Mouse (Mus musculus) liver, embryonic 13.5 days (tissue): ENCODE results near the gene Zfp108. TPM values are rescaled to one million over a fixed set of nuclear protein-coding genes. Genes with fewer than 3 reads are reported as not detected.

ENCODE experiments used
- ATAC-seq: fragments of 200-750 bp; cut with Nextera tagmentation; 2 replicates; pipeline ENCODE4 v1.8.0; 2017; ENCODE audit warnings: low read depth, mild to moderate bottlenecking, moderate number of reproducible peaks, moderate library complexity
- DNase-seq: peaks from one replicate; pipeline ENCODE4 v3.0.0; 2022
- H3K27ac ChIP-seq: fragments of 300-500 bp; sonication (generic); 2 replicates; pipeline ENCODE4 v1.5.1; 2015; ENCODE audit warnings: moderate library complexity, mild to moderate bottlenecking, inconsistent platforms
- H3K27me3 ChIP-seq: fragments of 300-500 bp; sonication (generic); 2 replicates; pipeline ENCODE4 v1.6.1; 2015; ENCODE audit warnings: mild to moderate bottlenecking, inconsistent platforms
- H3K36me3 ChIP-seq: fragments of 300-500 bp; sonication (generic); 2 replicates; pipeline ENCODE4 v1.6.1; 2015; ENCODE audit warnings: mild to moderate bottlenecking, inconsistent platforms
- H3K4me1 ChIP-seq: fragments of 300-500 bp; sonication (generic); replicated peaks from 2 replicates; pipeline ENCODE4 v1.6.1; 2015; ENCODE audit warnings: inconsistent platforms
- H3K4me2 ChIP-seq: fragments of 300-500 bp; sonication (generic); 2 replicates; pipeline ENCODE4 v1.6.1; 2015; ENCODE audit warnings: inconsistent platforms, mild to moderate bottlenecking, moderate library complexity
- H3K4me3 ChIP-seq: fragments of 300-500 bp; sonication (generic); replicated peaks from 2 replicates; pipeline ENCODE4 v1.5.1; 2015; ENCODE audit warnings: mild to moderate bottlenecking, inconsistent platforms
- H3K9ac ChIP-seq: fragments of 300-500 bp; sonication (generic); 2 replicates; pipeline ENCODE4 v1.6.1; 2015; ENCODE audit warnings: mild to moderate bottlenecking, inconsistent platforms
- H3K9me3 ChIP-seq: fragments of 300-500 bp; sonication (generic); replicated peaks from 2 replicates; pipeline ENCODE4 v1.6.1; 2016; ENCODE audit warnings: inconsistent platforms
- WGBS: fragments of 180-500 bp; shearing (Covaris S2); methylation state at CpG from one replicate; pipeline ENCODE4 v1.1.7; 2015; ENCODE audit not compliant: insufficient replicate concordance; 5-methylcytosine and 5-hydroxymethylcytosine counted together
- polyA plus RNA-seq: library from polyadenylated mRNA; unstranded; fragments of >200 nt; fragmentation: Nextera tagmentation; extraction: Ambion mirVana; gene quantifications from 2 replicates; pipeline ENCODE4 v1.2.1, GENCODE M21; 2015

The Zfp108 gene
- polyA plus RNA-seq, 1 experiment from 2014 or later, result 0.40 TPM

DNA sequence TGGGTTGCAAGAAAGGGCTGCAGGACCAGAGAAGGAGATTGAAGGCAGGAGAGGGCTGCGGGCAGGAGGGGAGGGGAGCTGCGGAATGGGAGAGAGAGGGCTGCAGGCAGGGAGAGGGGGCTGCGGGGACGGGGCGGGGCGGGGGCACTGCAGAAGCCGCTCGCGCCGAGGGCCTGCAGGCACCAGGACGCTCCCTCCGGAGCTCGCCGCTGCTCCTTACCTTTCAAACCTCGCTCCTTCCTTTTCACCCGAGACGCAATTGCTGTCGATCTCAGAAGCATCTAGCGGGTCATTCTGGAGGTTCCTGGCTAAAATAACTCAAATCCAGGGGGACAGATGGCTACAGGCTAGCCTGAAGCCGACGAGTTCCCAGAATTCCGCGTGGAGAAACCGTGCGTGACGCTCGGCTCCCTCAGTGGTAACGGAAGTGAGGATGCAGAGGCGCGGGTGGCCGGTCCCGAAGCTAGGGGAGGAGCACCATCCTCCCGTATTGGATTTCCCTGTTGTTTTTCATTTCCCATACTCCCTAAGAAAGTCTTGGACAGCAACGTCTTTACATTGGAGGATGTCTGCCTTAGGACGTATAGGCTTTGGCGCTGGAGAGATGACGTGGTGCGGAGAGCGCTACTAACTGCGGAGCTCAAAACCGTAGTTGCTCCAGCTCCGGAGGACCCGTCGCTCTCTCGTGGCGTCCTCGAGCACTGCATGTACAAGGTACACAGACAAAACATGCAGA lies 44.5 kb downstream of the Zfp108 start:
- Histone ChIP-seq H3K36me3 (peaks cover 44% of the 10 kb centered on the region), H3K27me3 (no peaks in the 10 kb centered on the region), H3K4me2 (peak overlapping the region; percentile 80), H3K27ac (peak overlapping the region; percentile 45; the same call in 1 of the 2 replicates), H3K4me3 (peak overlapping the region; percentile 70), H3K4me1 (peaks cover 31% of the 10 kb centered on the region), H3K9me3 (no peaks in the 10 kb centered on the region), H3K9ac (peak overlapping the region; percentile 76)
- WGBS, result under 1% methylated on average over 44 of the region's 47 CpGs
- DNase-seq, result peak; percentile 64
- ATAC-seq, result peak; percentile 81

DNA sequence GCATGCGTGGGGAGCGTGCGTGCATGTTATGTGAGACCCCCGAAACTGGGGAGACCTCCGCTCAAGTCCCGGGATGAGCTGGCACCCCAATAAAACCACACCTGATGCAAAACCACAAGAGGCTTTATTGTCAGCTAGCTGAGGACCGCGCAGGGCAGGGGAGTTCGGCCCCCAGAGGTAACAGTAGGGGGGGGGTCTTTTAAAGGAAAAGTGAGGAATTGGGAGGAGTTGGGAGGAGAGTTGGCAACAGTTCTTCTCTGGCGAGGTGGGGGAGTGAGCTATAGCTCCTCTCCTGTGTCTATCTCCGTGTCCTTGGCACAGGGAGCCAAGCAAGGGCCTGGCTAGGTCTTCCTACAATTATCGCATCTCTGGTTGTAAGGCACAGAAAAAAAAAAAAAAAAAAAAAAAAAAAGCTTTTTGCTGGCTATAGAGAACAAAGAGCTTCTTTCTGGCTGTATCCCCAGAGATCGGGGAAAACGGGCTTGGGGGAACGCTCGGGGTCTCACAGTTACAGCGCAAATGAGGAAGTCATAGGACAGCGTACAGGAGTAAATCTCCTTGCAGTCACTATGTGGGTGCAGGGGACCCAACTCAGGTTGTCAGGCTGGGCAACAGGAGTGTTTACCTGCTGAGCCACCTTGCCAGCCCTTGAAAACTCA lies 45.4 kb downstream of the Zfp108 start:
- Histone ChIP-seq H3K27ac (no peak overlapping the region; the same call in 1 of the 2 replicates), H3K9me3 (no peaks in the 10 kb centered on the region), H3K4me2 (peak overlapping the region; percentile 80), H3K4me1 (peaks cover 30% of the 10 kb centered on the region), H3K27me3 (no peaks in the 10 kb centered on the region), H3K36me3 (peaks cover 37% of the 10 kb centered on the region), H3K4me3 (peak overlapping the region; percentile 70), H3K9ac (peak overlapping the region; percentile 76)
- 2% methylated on average over 18 of the region's 18 CpGs for WGBS
- peak; percentile 30; the same call in 1 of the 2 replicates for ATAC-seq
- no peak for DNase-seq

DNA sequence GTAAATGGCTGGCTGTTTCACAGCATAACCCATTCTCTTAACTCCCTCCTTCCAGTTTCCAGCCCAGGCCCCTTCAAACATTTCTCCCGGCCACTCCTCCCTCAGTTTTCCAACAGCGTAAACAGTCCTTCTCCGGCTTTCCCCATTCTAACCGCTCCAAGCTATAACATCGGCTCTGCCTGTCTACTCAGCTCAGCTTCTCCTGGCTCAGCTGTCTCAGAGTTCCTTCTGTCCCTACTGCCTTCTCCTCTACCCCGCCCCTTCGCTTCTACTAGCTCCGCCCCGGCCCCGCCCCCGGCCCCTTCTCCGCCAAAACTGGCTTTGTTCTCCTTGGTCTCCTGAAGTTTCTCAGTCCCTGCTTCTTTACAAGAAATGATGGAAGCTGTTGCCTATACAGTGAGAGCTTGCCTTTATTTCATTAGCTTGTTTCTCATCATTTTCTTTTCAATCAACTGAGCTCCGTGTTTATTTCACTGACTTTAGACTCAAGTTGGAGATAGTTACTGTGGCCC lies 46.2 kb downstream of the Zfp108 start, which contains the start of gene Zfp61:
Gene Zfp61 (minus strand): TSS at position 462 of the 512 bp plus-strand sequence.
- WGBS, result 3% methylated on average over 13 of the region's 13 CpGs
- H3K27ac ChIP-seq, result peak within 1 kb of the TSS; percentile 43; the same call in 1 of the 2 replicates

More for the DNA sequence above, 46.2 kb downstream of the Zfp108 start, which contains the start of gene Zfp61:
- ATAC-seq, result peak; percentile 78
- Histone ChIP-seq H3K4me2 (peak within 1 kb of the TSS; percentile 80), H3K4me1 (peaks cover 30% of the 10 kb centered on the region), H3K9me3 (no peaks in the 10 kb centered on the region), H3K9ac (peak within 1 kb of the TSS; percentile 76), H3K36me3 (peaks cover 29% of the 10 kb centered on the region), H3K27me3 (no peaks in the 10 kb centered on the region), H3K4me3 (peak within 1 kb of the TSS; percentile 70)
- no peak for DNase-seq

Other genes starting within 250 kb of the Zfp108 start
- not detected in 2 replicates for gene Vmn1r183, start 201.5 kb upstream of the Zfp108 start, polyA plus RNA-seq
- 10.0 and 13.1 TPM in 2 replicates for gene Zfp180, start 172.9 kb upstream of the Zfp108 start, polyA plus RNA-seq
- gene Zfp112, start 142.5 kb upstream of the Zfp108 start, polyA plus RNA-seq, result 1.0 TPM in 2 replicates
- gene Zfp235, start 120.6 kb upstream of the Zfp108 start, polyA plus RNA-seq, result 3.8 and 4.6 TPM in 2 replicates
- gene Zfp114, start 79.7 kb upstream of the Zfp108 start, polyA plus RNA-seq, result 0.61 and 0.94 TPM in 2 replicates
- 1.4 and 2.5 TPM in 2 replicates for gene Zfp111, start 43.4 kb upstream of the Zfp108 start, polyA plus RNA-seq
- 1.3 and 2.3 TPM in 2 replicates for gene Zfp109, start 17.2 kb upstream of the Zfp108 start, polyA plus RNA-seq
- gene Zfp93, start 15.6 kb downstream of the Zfp108 start, polyA plus RNA-seq, result 0.97 and 1.2 TPM in 2 replicates
- gene Zfp61, start 46.4 kb downstream of the Zfp108 start, polyA plus RNA-seq, result 3.4 and 5.1 TPM in 2 replicates
- gene Zfp94, start 61.9 kb downstream of the Zfp108 start, polyA plus RNA-seq, result 2.5 and 2.6 TPM in 2 replicates
- gene Tescl, start 79.1 kb downstream of the Zfp108 start, polyA plus RNA-seq, result not detected in 2 replicates
- not detected in 2 replicates for gene Lypd5, start 94.4 kb downstream of the Zfp108 start, polyA plus RNA-seq
- gene Kcnn4, start 115.5 kb downstream of the Zfp108 start, polyA plus RNA-seq, result 126 and 128 TPM in 2 replicates
- gene Smg9, start 144.8 kb downstream of the Zfp108 start, polyA plus RNA-seq, result 15.2 and 16.5 TPM in 2 replicates
- gene Irgc1, start 197.5 kb downstream of the Zfp108 start, polyA plus RNA-seq, result not detected in 2 replicates
- gene Plaur, start 207.7 kb downstream of the Zfp108 start, polyA plus RNA-seq, result 1.9 and 2.3 TPM in 2 replicates
- 0.20 and 0.22 TPM in 2 replicates for gene Cadm4, start 227.2 kb downstream of the Zfp108 start, polyA plus RNA-seq